Mouse (Mus musculus) olfactory bulb, adult 2 months (tissue): ENCODE data around the gene Naglu. TPM values are rescaled to one million over a fixed set of nuclear protein-coding genes. Genes with fewer than 3 reads are reported as not detected.

Source experiments
- H3K27ac ChIP-seq: fragments of 200-500 bp; 2 replicates; pipeline ENCODE4 v1.5.1; 2012; ENCODE audit warnings: low read depth, low read length; ENCODE audit not compliant: insufficient read depth
- H3K4me1 ChIP-seq: fragments of 200-500 bp; 2 replicates; pipeline ENCODE4 v1.6.1; 2012; ENCODE audit warnings: low read length; ENCODE audit not compliant: control insufficient read depth, insufficient read depth
- H3K4me3 ChIP-seq: fragments of 200-500 bp; 2 replicates; pipeline ENCODE4 v1.5.1; 2012; ENCODE audit warnings: mild to moderate bottlenecking, low read depth, low read length, moderate library complexity; ENCODE audit not compliant: insufficient read depth
- CTCF ChIP-seq: fragments of 200-500 bp; IDR thresholded peaks from 2 replicates; pipeline ENCODE4 v1.5.1; 2012; ENCODE audit warnings: low read depth, mild to moderate bottlenecking, low read length, moderate library complexity; ENCODE audit not compliant: insufficient read depth
- POLR2A ChIP-seq: fragments of 200-500 bp; IDR thresholded peaks from 2 replicates; pipeline ENCODE4 v1.6.1; 2012; ENCODE audit warnings: mild to moderate bottlenecking, low read depth, low read length, moderate library complexity; ENCODE audit not compliant: insufficient read depth
- WGBS: fragments of 180-500 bp; shearing (Covaris S2); methylation state at CpG from one replicate; pipeline ENCODE4 v1.1.7; 2018; 5-methylcytosine and 5-hydroxymethylcytosine counted together
- polyA plus RNA-seq: library from polyadenylated mRNA; stranded (reverse); fragments of >200 nt; gene quantifications from 2 replicates; pipeline ENCODE4 v1.2.4, GENCODE M21; 2012; ENCODE audit warnings: low replicate concordance; ENCODE audit not compliant: missing spikeins, insufficient read depth, insufficient read length

Naglu gene
- polyA plus RNA-seq, 1 experiment: not detected

GRCm38 (mm10) chr11:101062165-101062884, 7.5 kb upstream of the Naglu start:
- Histone ChIP-seq H3K4me1 (peaks cover 39% of the 10 kb centered on the region), H3K4me3 (no peak overlapping the region), H3K27ac (0 out of 2 replicates have a peak overlapping the region, but pooled peaks have one; percentile 8)
- TF ChIP-seq POLR2A (no peak), CTCF (no peak)
- 70% methylated on average over 12 of the region's 12 CpGs for WGBS

- H3K27ac ChIP-seq: peak overlapping the region; percentile 27; the same call in 1 of the 2 replicates
- 83% methylated on average over 14 of the region's 14 CpGs for WGBS
These were observed 6.7 kb upstream of the Naglu start for GRCm38 (mm10) chr11:101062971-101063675.

GRCm38 (mm10) chr11:101063676-101064327, 6.0 kb upstream of the Naglu start:
- Histone ChIP-seq H3K4me1 (peaks cover 35% of the 10 kb centered on the region), H3K4me3 (no peak overlapping the region), H3K27ac (peak overlapping the region; percentile 27)
- TF ChIP-seq POLR2A: no peak
- WGBS: 30% methylated on average over 12 of the region's 12 CpGs

More at GRCm38 (mm10) chr11:101062971-101063675, 6.7 kb upstream of the Naglu start:
- H3K4me3 ChIP-seq: no peak overlapping the region
- peaks cover 39% of the 10 kb centered on the region for H3K4me1 ChIP-seq
- TF ChIP-seq CTCF (no peak), POLR2A (no peak)

- Histone ChIP-seq H3K4me1 (peaks cover 34% of the 10 kb centered on the region), H3K4me3 (no peak overlapping the region), H3K27ac (peak overlapping the region; percentile 27; the same call in 1 of the 2 replicates)
- TF ChIP-seq POLR2A: no peak
- TF ChIP-seq CTCF: no peak
- WGBS: 67% methylated on average over 4 of the region's 4 CpGs
These were observed 5.3 kb upstream of the Naglu start for GRCm38 (mm10) chr11:101064462-101064861.

GRCm38 (mm10) chr11:101065002-101065401, 4.8 kb upstream of the Naglu start:
- H3K4me1 ChIP-seq: peaks cover 29% of the 10 kb centered on the region
- H3K4me3 ChIP-seq: no peak overlapping the region
- no peak overlapping the region for H3K27ac ChIP-seq
- no peak for TF ChIP-seq CTCF
- no peak for TF ChIP-seq POLR2A
- 94% methylated on average over 9 of the region's 9 CpGs for WGBS

- peaks cover 23% of the 10 kb centered on the region for H3K4me1 ChIP-seq
- H3K4me3 ChIP-seq: no peak overlapping the region
- H3K27ac ChIP-seq: no peak overlapping the region
- WGBS: 14% methylated on average over 18 of the region's 18 CpGs
- TF ChIP-seq POLR2A: no peak
- TF ChIP-seq CTCF: peak; percentile 94
These were observed 3.0 kb upstream of the Naglu start for GRCm38 (mm10) chr11:101066549-101067412.

GRCm38 (mm10) chr11:101070189-101070527, 346 bp downstream of the Naglu start:
- Histone ChIP-seq H3K4me3 (peak overlapping the region; percentile 87), H3K4me1 (peaks cover 11% of the 10 kb centered on the region), H3K27ac (0 out of 2 replicates have a peak overlapping the region, but pooled peaks have one; percentile 35)
- TF ChIP-seq POLR2A (no peak), CTCF (no peak)
- WGBS: under 1% methylated on average over 36 of the region's 36 CpGs

GRCm38 (mm10) chr11:101070987-101071386, 1.2 kb downstream of the Naglu start:
- Histone ChIP-seq H3K4me3 (no peak overlapping the region; the same call in 1 of the 2 replicates), H3K27ac (no peak overlapping the region), H3K4me1 (peaks cover 11% of the 10 kb centered on the region)
- TF ChIP-seq POLR2A (no peak), CTCF (no peak)
- WGBS: 67% methylated on average over 6 of the region's 6 CpGs
